Mouse (Mus musculus) hindbrain, embryonic 16.5 days (tissue): ENCODE measurements at regions not wholly inside any gene's neighbourhood (a gene's known extent, or its start where the extent isn't known, plus 50 kb on each side); places are given as distances from the start of the nearest gene placed in this dataset.

Experiments used
- ATAC-seq: fragments of 200-750 bp; cut with Nextera tagmentation; 2 replicates; pipeline ENCODE4 v1.8.0; 2017; ENCODE audit warnings: moderate TSS enrichment, moderate library complexity
- H3K27ac ChIP-seq: fragments of 300-500 bp; sonication (generic); 2 replicates; pipeline ENCODE4 v1.5.1; 2014; ENCODE audit warnings: low read depth, mild to moderate bottlenecking, control low read depth, low read length, moderate library complexity
- H3K27me3 ChIP-seq: fragments of 300-500 bp; sonication (generic); replicated peaks from 2 replicates; pipeline ENCODE4 v1.6.1; 2014; ENCODE audit warnings: low read length; ENCODE audit not compliant: control insufficient read depth, insufficient read depth
- H3K36me3 ChIP-seq: fragments of 300-500 bp; sonication (generic); 2 replicates; pipeline ENCODE4 v1.6.1; 2014; ENCODE audit warnings: mild to moderate bottlenecking, low read length, moderate library complexity, mixed read lengths; ENCODE audit not compliant: control insufficient read depth, insufficient read depth
- H3K4me1 ChIP-seq: fragments of 300-500 bp; sonication (generic); 2 replicates; pipeline ENCODE4 v1.6.1; 2014; ENCODE audit warnings: low read depth, low read length; ENCODE audit not compliant: control insufficient read depth, insufficient read depth
- H3K4me2 ChIP-seq: fragments of 300-500 bp; sonication (generic); 2 replicates; pipeline ENCODE4 v1.6.1; 2014; ENCODE audit warnings: mild to moderate bottlenecking, low read length, control low read depth, moderate library complexity
- H3K4me3 ChIP-seq: fragments of 300-500 bp; sonication (generic); 2 replicates; pipeline ENCODE4 v1.5.1; 2014; ENCODE audit warnings: mild to moderate bottlenecking, low read length, control low read depth, moderate library complexity
- H3K9ac ChIP-seq: fragments of 300-500 bp; sonication (generic); 2 replicates; pipeline ENCODE4 v1.6.1; 2014; ENCODE audit warnings: low read depth, mild to moderate bottlenecking, control low read depth, low read length, moderate library complexity
- H3K9me3 ChIP-seq: fragments of 300-500 bp; sonication (generic); 2 replicates; pipeline ENCODE4 v1.6.1; 2014; ENCODE audit warnings: mild to moderate bottlenecking, low read length, moderate library complexity; ENCODE audit not compliant: control insufficient read depth
- whole genome bisulfite sequencing: fragments of 180-500 bp; shearing (Covaris S2); extraction: QIAGEN DNeasy Blood & Tissue Kit; methylation state at CpG from one replicate; pipeline ENCODE4 v1.1.7; 2014; 5-methylcytosine and 5-hydroxymethylcytosine counted together

- H3K4me1 ChIP-seq, result peaks cover 3% of the 10 kb centered on the region; the same call in 1 of the 2 replicates
- H3K27ac ChIP-seq, result no peak overlapping the region
- H3K9me3 ChIP-seq, result no peaks in the 10 kb centered on the region
- no peak overlapping the region for H3K4me3 ChIP-seq
- 70% methylated on average over 12 of the region's 12 CpGs for WGBS
- H3K36me3 ChIP-seq, result no peaks in the 10 kb centered on the region
- ATAC-seq, result peak; percentile 89
- no peaks in the 10 kb centered on the region for H3K27me3 ChIP-seq
- H3K4me2 ChIP-seq, result no peak overlapping the region
- H3K9ac ChIP-seq, result no peak overlapping the region
Observed at GRCm38 (mm10) chr8:25358539-25359165, 534.5 kb upstream of the Adam5 start.

GRCm38 (mm10) chr8:25353822-25354770 lies 529.9 kb upstream of the Adam5 start:
- Histone ChIP-seq H3K9ac (peak overlapping the region; percentile 19; the same call in 1 of the 2 replicates), H3K4me2 (peak overlapping the region; percentile 42), H3K4me1 (peaks cover 3% of the 10 kb centered on the region; the same call in 1 of the 2 replicates), H3K27me3 (peaks cover 2% of the 10 kb centered on the region; the same call in 1 of the 2 replicates), H3K36me3 (no peaks in the 10 kb centered on the region), H3K27ac (no peak overlapping the region), H3K9me3 (no peaks in the 10 kb centered on the region), H3K4me3 (peak overlapping the region; percentile 1; the same call in 1 of the 2 replicates)
- WGBS, result 14% methylated on average over 25 of the region's 27 CpGs
- ATAC-seq, result peak; percentile 58

- Histone ChIP-seq H3K9me3 (no peaks in the 10 kb centered on the region), H3K36me3 (no peaks in the 10 kb centered on the region), H3K4me2 (peak overlapping the region; percentile 42), H3K27me3 (peaks cover 2% of the 10 kb centered on the region; the same call in 1 of the 2 replicates), H3K9ac (no peak overlapping the region), H3K4me3 (0 out of 2 replicates have a peak overlapping the region, but pooled peaks have one; percentile 1), H3K4me1 (peaks cover 3% of the 10 kb centered on the region; the same call in 1 of the 2 replicates), H3K27ac (no peak overlapping the region)
- no peak for ATAC-seq
- 48% methylated on average over 7 of the region's 7 CpGs for WGBS
Observed at GRCm38 (mm10) chr8:25353405-25353804, 529.2 kb upstream of the Adam5 start.

GRCm38 (mm10) chr8:25348003-25348683 lies 524.0 kb upstream of the Adam5 start:
- no peaks in the 10 kb centered on the region for H3K36me3 ChIP-seq
- no peaks in the 10 kb centered on the region for H3K4me1 ChIP-seq
- H3K27ac ChIP-seq, result no peak overlapping the region
- peaks cover 2% of the 10 kb centered on the region; the same call in 1 of the 2 replicates for H3K27me3 ChIP-seq
- H3K9ac ChIP-seq, result no peak overlapping the region
- 88% methylated on average over 10 of the region's 10 CpGs for WGBS
- H3K9me3 ChIP-seq, result no peaks in the 10 kb centered on the region
- H3K4me3 ChIP-seq, result no peak overlapping the region
- ATAC-seq, result no peak
- no peak overlapping the region for H3K4me2 ChIP-seq

GRCm38 (mm10) chr8:25343160-25343602 lies 519.0 kb upstream of the Adam5 start:
- Histone ChIP-seq H3K4me2 (no peak overlapping the region), H3K9me3 (no peaks in the 10 kb centered on the region), H3K27ac (no peak overlapping the region), H3K36me3 (no peaks in the 10 kb centered on the region), H3K4me1 (no peaks in the 10 kb centered on the region), H3K9ac (no peak overlapping the region), H3K27me3 (no peaks in the 10 kb centered on the region), H3K4me3 (no peak overlapping the region)
- no peak for ATAC-seq
- 73% methylated on average over 10 of the region's 10 CpGs for WGBS

GRCm38 (mm10) chr8:25342501-25342900 lies 518.3 kb upstream of the Adam5 start:
- no peaks in the 10 kb centered on the region for H3K27me3 ChIP-seq
- H3K4me3 ChIP-seq, result no peak overlapping the region
- H3K27ac ChIP-seq, result no peak overlapping the region
- H3K4me1 ChIP-seq, result no peaks in the 10 kb centered on the region
- no peak overlapping the region for H3K4me2 ChIP-seq
- no peak for ATAC-seq
- WGBS, result 85% methylated on average over 5 of the region's 5 CpGs
- H3K36me3 ChIP-seq, result no peaks in the 10 kb centered on the region
- no peaks in the 10 kb centered on the region for H3K9me3 ChIP-seq
- no peak overlapping the region for H3K9ac ChIP-seq

GRCm38 (mm10) chr8:25341225-25341624 lies 517.1 kb upstream of the Adam5 start:
- ATAC-seq, result no peak
- no peaks in the 10 kb centered on the region for H3K9me3 ChIP-seq
- no peak overlapping the region for H3K4me3 ChIP-seq
- H3K4me2 ChIP-seq, result no peak overlapping the region
- no peaks in the 10 kb centered on the region for H3K4me1 ChIP-seq
- H3K27ac ChIP-seq, result no peak overlapping the region
- 70% methylated on average over 5 of the region's 5 CpGs for WGBS
- no peaks in the 10 kb centered on the region for H3K36me3 ChIP-seq
- H3K9ac ChIP-seq, result no peak overlapping the region
- no peaks in the 10 kb centered on the region for H3K27me3 ChIP-seq

- H3K36me3 ChIP-seq, result no peaks in the 10 kb centered on the region
- H3K27me3 ChIP-seq, result no peaks in the 10 kb centered on the region
- no peak overlapping the region for H3K4me3 ChIP-seq
- H3K27ac ChIP-seq, result no peak overlapping the region
- no peak overlapping the region for H3K4me2 ChIP-seq
- whole genome bisulfite sequencing, result 82% methylated on average over 2 of the region's 2 CpGs
- H3K4me1 ChIP-seq, result no peaks in the 10 kb centered on the region
- no peak overlapping the region for H3K9ac ChIP-seq
- no peaks in the 10 kb centered on the region for H3K9me3 ChIP-seq
- ATAC-seq, result no peak
Observed at GRCm38 (mm10) chr8:25340729-25341128, 516.6 kb upstream of the Adam5 start.
